ENCODE assay signal across 10 mouse cellular contexts in the genomic region with DNA sequence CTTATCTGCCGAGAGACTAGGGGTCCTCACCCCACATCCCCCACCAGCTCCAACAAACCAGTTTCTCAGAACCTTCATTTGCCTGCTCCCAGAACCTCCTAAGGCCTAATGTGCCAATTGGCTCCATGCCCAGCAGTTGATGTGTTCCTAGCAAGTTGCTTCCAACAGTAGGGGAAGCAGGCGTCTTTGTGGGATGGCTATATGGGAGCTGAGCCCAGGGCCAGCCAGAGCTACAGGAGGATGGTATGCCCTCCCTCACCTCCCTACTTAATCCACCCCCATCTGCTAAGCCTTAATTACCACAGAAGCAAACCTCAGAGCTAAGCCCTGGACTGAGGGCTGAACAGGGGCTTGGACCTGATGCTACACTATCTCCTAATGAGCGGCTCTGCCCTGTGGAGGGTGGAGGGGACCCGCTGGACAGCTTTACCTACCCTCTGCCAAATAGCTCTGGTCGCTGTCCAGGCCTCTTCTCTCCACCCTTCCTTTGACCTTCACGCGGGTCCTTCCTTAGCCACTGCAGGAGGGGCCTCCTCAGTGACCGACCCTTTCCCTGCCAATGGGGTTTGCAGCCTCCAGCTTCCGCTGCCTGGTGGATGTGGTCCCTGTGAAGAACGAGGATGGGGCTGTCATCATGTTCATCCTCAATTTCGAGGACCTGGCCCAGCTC. TPM values are rescaled to one million over a fixed set of nuclear protein-coding genes. Genes with fewer than 3 reads are reported as not detected.
DNase-seq lines count a peak whose midpoint lies in the region; ATAC-seq and TF ChIP-seq lines count a peak whose summit lies in the region.
"Had no signal": no experiment of that assay in that cellular context is flagged by ENCODE, and none has a peak within 500 bp of the region (broad histone marks: within the 10 kb centered on the region; RNA-seq: fewer than 3 reads in every experiment).

No protein-coding gene starts in this region.

- peak; percentile 48; the same call in 1 of the 2 replicates for ATAC-seq in hindbrain, embryonic 14.5 days (ENCODE audit: low FRiP score)
- ATAC-seq in hindbrain, embryonic 12.5 days (ENCODE audit: low FRiP score) = no peak
- ATAC-seq in stomach, postnatal 0 days (ENCODE audit: low FRiP score, low TSS enrichment) = peak; percentile 18; the same call in 1 of the 2 replicates
- no peak for ATAC-seq in activated CD4-positive, CD25-positive, alpha-beta regulatory T cell, adult 4 months
- ATAC-seq in intestine, embryonic 16.5 days = no peak

- H3K27me3 ChIP-seq in hindbrain, embryonic 14.5 days (ENCODE audit: control insufficient read depth, insufficient read depth, low read length) = no peaks in the 10 kb centered on the region
- H3K27me3 ChIP-seq in hindbrain, embryonic 12.5 days = peaks cover 19% of the 10 kb centered on the region
- no peaks in the 10 kb centered on the region for H3K27me3 ChIP-seq in stomach, postnatal 0 days (ENCODE audit: control insufficient read depth, insufficient read depth, low read length)
- no peaks in the 10 kb centered on the region for H3K27me3 ChIP-seq in intestine, embryonic 16.5 days (replicated peaks; ENCODE audit: control insufficient read depth, insufficient read depth, low read length)

- no peaks in the 10 kb centered on the region for H3K36me3 ChIP-seq in hindbrain, embryonic 14.5 days (replicated peaks; ENCODE audit: control insufficient read depth, insufficient read depth)
- H3K36me3 ChIP-seq in hindbrain, embryonic 12.5 days = no peaks in the 10 kb centered on the region
- H3K36me3 ChIP-seq in stomach, postnatal 0 days (ENCODE audit: control insufficient read depth, insufficient read depth, low read length) = no peaks in the 10 kb centered on the region
- H3K36me3 ChIP-seq in intestine, embryonic 16.5 days (ENCODE audit: control insufficient read depth, insufficient read depth, low read length) = no peaks in the 10 kb centered on the region

- no peak overlapping the region for H3K9ac ChIP-seq in hindbrain, embryonic 14.5 days
- no peak overlapping the region for H3K9ac ChIP-seq in hindbrain, embryonic 12.5 days
- no peak overlapping the region for H3K9ac ChIP-seq in stomach, postnatal 0 days (ENCODE audit: low read length)
- H3K9ac ChIP-seq in intestine, embryonic 16.5 days (ENCODE audit: low read depth, low read length) = no peak overlapping the region

- no peak overlapping the region for H3K4me3 ChIP-seq in hindbrain, embryonic 14.5 days (replicated peaks; ENCODE audit: low read length)
- H3K4me3 ChIP-seq in hindbrain, embryonic 12.5 days = no peak overlapping the region
- no peak overlapping the region for H3K4me3 ChIP-seq in stomach, postnatal 0 days (ENCODE audit: low read depth, low read length)
- no peak overlapping the region for H3K4me3 ChIP-seq in intestine, embryonic 16.5 days (ENCODE audit: low read length)
- H3K4me3 ChIP-seq: erythroblast, embryonic 14.5 days; myocyte had no signal

- no peaks in the 10 kb centered on the region for H3K9me3 ChIP-seq in hindbrain, embryonic 14.5 days (ENCODE audit: control insufficient read depth, low read length)
- no peaks in the 10 kb centered on the region for H3K9me3 ChIP-seq in hindbrain, embryonic 12.5 days (replicated peaks)
- H3K9me3 ChIP-seq in stomach, postnatal 0 days (ENCODE audit: control insufficient read depth, low read length) = no peaks in the 10 kb centered on the region
- no peaks in the 10 kb centered on the region for H3K9me3 ChIP-seq in intestine, embryonic 16.5 days (ENCODE audit: control insufficient read depth, low read length)

- H3K4me1 ChIP-seq in hindbrain, embryonic 14.5 days (replicated peaks; ENCODE audit: control insufficient read depth, insufficient read depth, low read length) = peaks cover 4% of the 10 kb centered on the region; the same call in 1 of the 2 replicates
- H3K4me1 ChIP-seq in hindbrain, embryonic 12.5 days = peaks cover 19% of the 10 kb centered on the region
- H3K4me1 ChIP-seq in stomach, postnatal 0 days (replicated peaks; ENCODE audit: control insufficient read depth, insufficient read depth) = no peaks in the 10 kb centered on the region
- peaks cover 4% of the 10 kb centered on the region; the same call in 1 of the 2 replicates for H3K4me1 ChIP-seq in intestine, embryonic 16.5 days (ENCODE audit: control insufficient read depth, insufficient read depth, low read length)

- no peak overlapping the region for H3K27ac ChIP-seq in hindbrain, embryonic 14.5 days
- H3K27ac ChIP-seq in hindbrain, embryonic 12.5 days = no peak overlapping the region
- H3K27ac ChIP-seq in stomach, postnatal 0 days (replicated peaks) = no peak overlapping the region
- no peak overlapping the region for H3K27ac ChIP-seq in intestine, embryonic 16.5 days (ENCODE audit: low read length)

- TF ChIP-seq EP300 in stomach, postnatal 0 days (optimal IDR thresholded peaks at IDR 0.05) = no peak

- no peak overlapping the region for H3K4me2 ChIP-seq in hindbrain, embryonic 14.5 days (replicated peaks)
- H3K4me2 ChIP-seq in hindbrain, embryonic 12.5 days (replicated peaks) = no peak overlapping the region
- H3K4me2 ChIP-seq in stomach, postnatal 0 days (replicated peaks; ENCODE audit: low read depth) = no peak overlapping the region
- H3K4me2 ChIP-seq in intestine, embryonic 16.5 days (ENCODE audit: low read depth, low read length) = no peak overlapping the region

- DNase-seq in hindbrain, embryonic 14.5 days (ENCODE audit: low spot score) = peak; percentile 49
- peak; percentile 47 for DNase-seq in 3T3-L1 (ENCODE audit: low read depth, low spot score)
- DNase-seq in adipocyte (ENCODE audit: low spot score) = peak; percentile 86
- DNase-seq in kidney, postnatal 4 days = peak; percentile 39 to 47
- DNase-seq in stomach, postnatal 0 days (ENCODE audit: low spot score) = peak; percentile 42

- WGBS in hindbrain, embryonic 14.5 days = 72% methylated on average over 11 of the region's 11 CpGs
- 70% methylated on average over 11 of the region's 11 CpGs for WGBS in hindbrain, embryonic 12.5 days
- 48% methylated on average over 11 of the region's 11 CpGs for WGBS in stomach, postnatal 0 days
- 60% methylated on average over 11 of the region's 11 CpGs for WGBS in intestine, embryonic 16.5 days

- no peak for TF ChIP-seq CTCF in stomach, postnatal 0 days (IDR thresholded peaks at IDR 0.05; ENCODE audit: low read depth)

RNA-seq across cellular contexts. Expression of a gene that starts 5.8 kb away (rescaled TPM):
- polyA plus RNA-seq in hindbrain, embryonic 14.5 days (2014; fragmentation: Nextera tagmentation; extraction: Ambion mirVana) = 2.3 and 2.5 TPM in 2 replicates
- 0.85 and 1.2 TPM in 2 replicates for polyA plus RNA-seq in hindbrain, embryonic 12.5 days (2016; fragmentation: Nextera tagmentation; extraction: Ambion mirVana)
- polyA plus RNA-seq in stomach, postnatal 0 days (2015; fragmentation: Nextera tagmentation; extraction: Ambion mirVana) = 0.54 and 0.55 TPM in 2 replicates
- polyA plus RNA-seq in activated CD4-positive, CD25-positive, alpha-beta regulatory T cell, adult 4 months (2017; shearing (Covaris generic)) = not detected
- polyA plus RNA-seq in intestine, embryonic 16.5 days (2015; fragmentation: Nextera tagmentation; extraction: Ambion mirVana) = 2.1 and 2.6 TPM in 2 replicates
- polyA plus RNA-seq: erythroblast, embryonic 14.5 days; myocyte had no signal

RNA-seq across cellular contexts. Expression of a gene that starts 19.2 kb away (rescaled TPM):
- polyA plus RNA-seq in hindbrain, embryonic 14.5 days (2014; fragmentation: Nextera tagmentation; extraction: Ambion mirVana) = not detected in 2 replicates
- polyA plus RNA-seq in hindbrain, embryonic 12.5 days (2016; fragmentation: Nextera tagmentation; extraction: Ambion mirVana) = not detected in 2 replicates
- polyA plus RNA-seq in stomach, postnatal 0 days (2015; fragmentation: Nextera tagmentation; extraction: Ambion mirVana) = not detected in 2 replicates
- not detected for polyA plus RNA-seq in activated CD4-positive, CD25-positive, alpha-beta regulatory T cell, adult 4 months (2017; shearing (Covaris generic))
- polyA plus RNA-seq in intestine, embryonic 16.5 days (2015; fragmentation: Nextera tagmentation; extraction: Ambion mirVana) = 0.07 TPM in 1 of 2 replicates, not detected in the other
- polyA plus RNA-seq: erythroblast, embryonic 14.5 days; myocyte had no signal

RNA-seq across cellular contexts. Expression of a gene that starts 23.0 kb away (rescaled TPM):
- polyA plus RNA-seq in hindbrain, embryonic 14.5 days (2014; fragmentation: Nextera tagmentation; extraction: Ambion mirVana) = 156 and 176 TPM in 2 replicates
- 122 and 136 TPM in 2 replicates for polyA plus RNA-seq in hindbrain, embryonic 12.5 days (2016; fragmentation: Nextera tagmentation; extraction: Ambion mirVana)
- polyA plus RNA-seq in stomach, postnatal 0 days (2015; fragmentation: Nextera tagmentation; extraction: Ambion mirVana) = 25.9 and 28.1 TPM in 2 replicates
- 10 to 100 TPM; 22.9 to 23.3 TPM for polyA plus RNA-seq in activated CD4-positive, CD25-positive, alpha-beta regulatory T cell, adult 4 months (2017; shearing (Covaris generic))
- polyA plus RNA-seq in intestine, embryonic 16.5 days (2015; fragmentation: Nextera tagmentation; extraction: Ambion mirVana) = 42.7 and 48.0 TPM in 2 replicates

RNA-seq across cellular contexts. Expression of a gene that starts 45.9 kb away (rescaled TPM):
- polyA plus RNA-seq in hindbrain, embryonic 14.5 days (2014; fragmentation: Nextera tagmentation; extraction: Ambion mirVana) = 6.0 and 6.8 TPM in 2 replicates
- polyA plus RNA-seq in hindbrain, embryonic 12.5 days (2016; fragmentation: Nextera tagmentation; extraction: Ambion mirVana) = 1.3 and 1.6 TPM in 2 replicates
- polyA plus RNA-seq in stomach, postnatal 0 days (2015; fragmentation: Nextera tagmentation; extraction: Ambion mirVana) = 2.1 and 2.4 TPM in 2 replicates
- under 1 TPM in 1 of 2 experiments, not detected in 1; 0.11 TPM for polyA plus RNA-seq in activated CD4-positive, CD25-positive, alpha-beta regulatory T cell, adult 4 months (2017; shearing (Covaris generic))
- polyA plus RNA-seq in intestine, embryonic 16.5 days (2015; fragmentation: Nextera tagmentation; extraction: Ambion mirVana) = 18.6 and 41.2 TPM in 2 replicates
- polyA plus RNA-seq: erythroblast, embryonic 14.5 days had no signal

RNA-seq across cellular contexts. Expression of a gene that starts 52.2 kb away (rescaled TPM):
- polyA plus RNA-seq in hindbrain, embryonic 14.5 days (2014; fragmentation: Nextera tagmentation; extraction: Ambion mirVana) = 5.0 and 5.9 TPM in 2 replicates
- polyA plus RNA-seq in hindbrain, embryonic 12.5 days (2016; fragmentation: Nextera tagmentation; extraction: Ambion mirVana) = 9.0 and 9.2 TPM in 2 replicates
- 7.6 and 8.1 TPM in 2 replicates for polyA plus RNA-seq in stomach, postnatal 0 days (2015; fragmentation: Nextera tagmentation; extraction: Ambion mirVana)
- 10 to 100 TPM; 11.8 to 13.2 TPM for polyA plus RNA-seq in activated CD4-positive, CD25-positive, alpha-beta regulatory T cell, adult 4 months (2017; shearing (Covaris generic))
- 14.0 and 17.7 TPM in 2 replicates for polyA plus RNA-seq in intestine, embryonic 16.5 days (2015; fragmentation: Nextera tagmentation; extraction: Ambion mirVana)

Comparison
In these comparisons a context has a peak if more than half of its experiments do, and no peak if none do; other contexts are left out.
1. ATAC-seq: peak in hindbrain, embryonic 14.5 days (single experiment) and stomach, postnatal 0 days (single experiment); none in hindbrain, embryonic 12.5 days (single experiment), activated CD4-positive, CD25-positive, alpha-beta regulatory T cell, adult 4 months (single experiment) and intestine, embryonic 16.5 days (single experiment).
2. Peak in every context shown above with its lines, with median percentiles within 50 percentile points of each other: DNase-seq.